Mouse (Mus musculus): ENCODE results near the gene Thg1l.

The Thg1l gene

GRCm38 (mm10) chr11:45926640-45927082 is 28.6 kb downstream of the Thg1l start:
- peak; percentile 64 for DNase-seq

- DNase-seq: no peak
These were observed 29.9 kb downstream of the Thg1l start for GRCm38 (mm10) chr11:45925436-45925835.

GRCm38 (mm10) chr11:45921480-45921898 is 33.8 kb downstream of the Thg1l start:
- no peak for DNase-seq

- no peak for DNase-seq
These were observed 34.3 kb downstream of the Thg1l start for GRCm38 (mm10) chr11:45921026-45921425.

- DNase-seq: no peak
These were observed 36.5 kb downstream of the Thg1l start for GRCm38 (mm10) chr11:45918836-45919235.

GRCm38 (mm10) chr11:45918018-45918417 is 37.3 kb downstream of the Thg1l start:
- no peak for DNase-seq

- DNase-seq: no peak
These were observed 39.1 kb downstream of the Thg1l start for GRCm38 (mm10) chr11:45916196-45916595.

GRCm38 (mm10) chr11:45910701-45911100 is 44.6 kb downstream of the Thg1l start:
- no peak for DNase-seq

GRCm38 (mm10) chr11:45908894-45909293 is 46.4 kb downstream of the Thg1l start:
- DNase-seq: no peak

- DNase-seq: no peak
These were observed 47.2 kb downstream of the Thg1l start for GRCm38 (mm10) chr11:45908070-45908469.

GRCm38 (mm10) chr11:45907301-45907700 is 48.0 kb downstream of the Thg1l start:
- no peak for DNase-seq

- no peak for DNase-seq
These were observed 49.0 kb downstream of the Thg1l start for GRCm38 (mm10) chr11:45906109-45906786.

GRCm38 (mm10) chr11:45900233-45901015 is 54.9 kb downstream of the Thg1l start:
- no peak for DNase-seq

GRCm38 (mm10) chr11:45897392-45897791 is 57.9 kb downstream of the Thg1l start:
- no peak for DNase-seq
